Mouse (Mus musculus) heart, embryonic 12.5 days (tissue): ENCODE results near the gene Swt1. TPM values are rescaled to one million over a fixed set of nuclear protein-coding genes. Genes with fewer than 3 reads are reported as not detected.

ENCODE experiments used
- ATAC-seq: fragments of 200-750 bp; cut with Nextera tagmentation; 2 replicates; pipeline ENCODE4 v1.8.0; 2017; ENCODE audit warnings: moderate TSS enrichment, moderate library complexity; ENCODE audit not compliant: insufficient number of reproducible peaks, low FRiP score
- H3K27ac ChIP-seq: fragments of 300-500 bp; sonication (generic); 2 replicates; pipeline ENCODE4 v1.5.1; 2016; ENCODE audit warnings: mild to moderate bottlenecking, moderate library complexity; ENCODE audit not compliant: poor library complexity, severe bottlenecking
- H3K27me3 ChIP-seq: fragments of 300-500 bp; sonication (generic); replicated peaks from 2 replicates; pipeline ENCODE4 v1.6.1; 2016; ENCODE audit warnings: mild to moderate bottlenecking, moderate library complexity
- H3K36me3 ChIP-seq: fragments of 300-500 bp; sonication (generic); 2 replicates; pipeline ENCODE4 v1.6.1; 2016; ENCODE audit warnings: mild to moderate bottlenecking, moderate library complexity
- H3K4me1 ChIP-seq: fragments of 300-500 bp; sonication (generic); replicated peaks from 2 replicates; pipeline ENCODE4 v1.6.1; 2016; ENCODE audit warnings: mild to moderate bottlenecking
- H3K4me2 ChIP-seq: fragments of 300-500 bp; sonication (generic); 2 replicates; pipeline ENCODE4 v1.6.1; 2016; ENCODE audit warnings: mild to moderate bottlenecking, moderate library complexity
- H3K4me3 ChIP-seq: fragments of 300-500 bp; sonication (generic); 2 replicates; pipeline ENCODE4 v1.5.1; 2016; ENCODE audit warnings: mild to moderate bottlenecking
- H3K9ac ChIP-seq: fragments of 300-500 bp; sonication (generic); 2 replicates; pipeline ENCODE4 v1.6.1; 2016; ENCODE audit warnings: mild to moderate bottlenecking, moderate library complexity
- H3K9me3 ChIP-seq: fragments of 300-500 bp; sonication (generic); replicated peaks from 2 replicates; pipeline ENCODE4 v1.6.1; 2016; ENCODE audit warnings: mild to moderate bottlenecking, moderate library complexity
- WGBS: fragments of 180-500 bp; shearing (Covaris S2); methylation state at CpG from one replicate; pipeline ENCODE4 v1.1.7; 2016; 5-methylcytosine and 5-hydroxymethylcytosine counted together
- polyA plus RNA-seq: library from polyadenylated mRNA; unstranded; fragments of >200 nt; fragmentation: Nextera tagmentation; extraction: Ambion mirVana; gene quantifications from 2 replicates; pipeline ENCODE4 v1.2.1, GENCODE M21; 2016

Gene Swt1
- polyA plus RNA-seq, 1 experiment from 2014 or later: 26.4 TPM

GRCm38 (mm10) chr1:151429316-151429715 lies 1.1 kb upstream of the Swt1 start:
- Histone ChIP-seq H3K9ac (peak overlapping the region; percentile 95), H3K27ac (peak overlapping the region; percentile 96), H3K4me2 (peak overlapping the region; percentile 80), H3K4me3 (peak overlapping the region; percentile 91), H3K9me3 (no peaks in the 10 kb centered on the region), H3K4me1 (peaks cover 12% of the 10 kb centered on the region), H3K36me3 (peaks cover 11% of the 10 kb centered on the region), H3K27me3 (no peaks in the 10 kb centered on the region)
- WGBS: 39% methylated on average over 9 of the region's 9 CpGs
- no peak for ATAC-seq

- H3K27ac ChIP-seq: peak overlapping the region; percentile 72
- peak overlapping the region; percentile 91 for H3K4me3 ChIP-seq
- peaks cover 12% of the 10 kb centered on the region for H3K4me1 ChIP-seq
- H3K9ac ChIP-seq: peak overlapping the region; percentile 85
- H3K36me3 ChIP-seq: peaks cover 3% of the 10 kb centered on the region; the same call in 1 of the 2 replicates
- H3K27me3 ChIP-seq: no peaks in the 10 kb centered on the region
- H3K9me3 ChIP-seq: no peaks in the 10 kb centered on the region
- ATAC-seq: peak; percentile 62
- peak overlapping the region; percentile 80 for H3K4me2 ChIP-seq
- under 1% methylated on average over 26 of the region's 26 CpGs for WGBS
Measured at GRCm38 (mm10) chr1:151427888-151428262, 380 bp downstream of the Swt1 start.

GRCm38 (mm10) chr1:151426947-151427600 lies 1.2 kb downstream of the Swt1 start:
- H3K9ac ChIP-seq: peak overlapping the region; percentile 85
- peak overlapping the region; percentile 80 for H3K4me2 ChIP-seq
- peak overlapping the region; percentile 91 for H3K4me3 ChIP-seq
- H3K27ac ChIP-seq: peak overlapping the region; percentile 51
- H3K4me1 ChIP-seq: peaks cover 12% of the 10 kb centered on the region
- H3K36me3 ChIP-seq: peaks cover 4% of the 10 kb centered on the region
- no peak for ATAC-seq
- H3K27me3 ChIP-seq: no peaks in the 10 kb centered on the region
- H3K9me3 ChIP-seq: no peaks in the 10 kb centered on the region
- WGBS: 8% methylated on average over 7 of the region's 7 CpGs

GRCm38 (mm10) chr1:151422178-151422577 lies 6.1 kb downstream of the Swt1 start:
- H3K4me3 ChIP-seq: no peak overlapping the region
- 54% methylated on average over 3 of the region's 3 CpGs for WGBS
- no peaks in the 10 kb centered on the region for H3K9me3 ChIP-seq
- H3K27me3 ChIP-seq: no peaks in the 10 kb centered on the region
- no peak overlapping the region for H3K9ac ChIP-seq
- ATAC-seq: no peak
- H3K36me3 ChIP-seq: peaks cover 25% of the 10 kb centered on the region
- no peak overlapping the region for H3K4me2 ChIP-seq
- H3K4me1 ChIP-seq: peaks cover 5% of the 10 kb centered on the region
- H3K27ac ChIP-seq: no peak overlapping the region

GRCm38 (mm10) chr1:151409827-151410226 lies 18.4 kb downstream of the Swt1 start:
- Histone ChIP-seq H3K36me3 (peaks cover 27% of the 10 kb centered on the region), H3K4me2 (no peak overlapping the region), H3K9ac (no peak overlapping the region), H3K9me3 (no peaks in the 10 kb centered on the region), H3K27ac (no peak overlapping the region), H3K27me3 (no peaks in the 10 kb centered on the region), H3K4me3 (no peak overlapping the region), H3K4me1 (no peaks in the 10 kb centered on the region)
- no peak for ATAC-seq
- WGBS: 77% methylated on average over 3 of the region's 3 CpGs

GRCm38 (mm10) chr1:151390029-151390428 lies 38.2 kb downstream of the Swt1 start:
- no peak for ATAC-seq
- H3K4me1 ChIP-seq: no peaks in the 10 kb centered on the region
- no peaks in the 10 kb centered on the region for H3K27me3 ChIP-seq
- no peaks in the 10 kb centered on the region for H3K9me3 ChIP-seq
- H3K27ac ChIP-seq: no peak overlapping the region
- no peak overlapping the region for H3K9ac ChIP-seq
- no peak overlapping the region for H3K4me2 ChIP-seq
- H3K4me3 ChIP-seq: no peak overlapping the region
- peaks cover 23% of the 10 kb centered on the region for H3K36me3 ChIP-seq
- 100% methylated on average over 1 of the region's 1 CpGs for WGBS

GRCm38 (mm10) chr1:151377353-151377752 lies 50.9 kb downstream of the Swt1 start:
- Histone ChIP-seq H3K9ac (no peak overlapping the region), H3K36me3 (peaks cover 23% of the 10 kb centered on the region), H3K4me2 (no peak overlapping the region), H3K9me3 (no peaks in the 10 kb centered on the region), H3K27ac (no peak overlapping the region), H3K4me3 (no peak overlapping the region), H3K4me1 (0 out of 2 replicates have a peak, but pooled peaks cover 2% of the 10 kb centered on the region), H3K27me3 (no peaks in the 10 kb centered on the region)
- ATAC-seq: no peak
- WGBS: 86% methylated on average over 3 of the region's 3 CpGs

- H3K27ac ChIP-seq: no peak overlapping the region
- no peak overlapping the region for H3K9ac ChIP-seq
- no peaks in the 10 kb centered on the region for H3K9me3 ChIP-seq
- H3K27me3 ChIP-seq: no peaks in the 10 kb centered on the region
- H3K4me2 ChIP-seq: no peak overlapping the region
- peaks cover 34% of the 10 kb centered on the region for H3K36me3 ChIP-seq
- WGBS: 97% methylated on average over 1 of the region's 1 CpGs
- peaks cover 3% of the 10 kb centered on the region for H3K4me1 ChIP-seq
- no peak overlapping the region for H3K4me3 ChIP-seq
- no peak for ATAC-seq
Measured at GRCm38 (mm10) chr1:151372823-151373222, 55.4 kb downstream of the Swt1 start.

- Histone ChIP-seq H3K27ac (peak overlapping the region; percentile 83), H3K36me3 (peaks cover 38% of the 10 kb centered on the region), H3K4me3 (no peak overlapping the region), H3K4me1 (peaks cover 3% of the 10 kb centered on the region), H3K27me3 (no peaks in the 10 kb centered on the region), H3K9ac (no peak overlapping the region), H3K4me2 (peak overlapping the region; percentile 24; the same call in 1 of the 2 replicates), H3K9me3 (no peaks in the 10 kb centered on the region)
- WGBS: 35% methylated on average over 5 of the region's 5 CpGs
- ATAC-seq: peak; percentile 58
Measured at GRCm38 (mm10) chr1:151371543-151371942, 56.7 kb downstream of the Swt1 start.

- no peak for ATAC-seq
- WGBS: 71% methylated on average over 3 of the region's 3 CpGs
- H3K4me2 ChIP-seq: no peak overlapping the region
- peaks cover 3% of the 10 kb centered on the region for H3K4me1 ChIP-seq
- no peaks in the 10 kb centered on the region for H3K27me3 ChIP-seq
- H3K36me3 ChIP-seq: peaks cover 44% of the 10 kb centered on the region
- H3K9ac ChIP-seq: no peak overlapping the region
- no peak overlapping the region for H3K4me3 ChIP-seq
- no peaks in the 10 kb centered on the region for H3K9me3 ChIP-seq
- H3K27ac ChIP-seq: no peak overlapping the region
Measured at GRCm38 (mm10) chr1:151370573-151370972, 57.7 kb downstream of the Swt1 start.

- Histone ChIP-seq H3K27ac (no peak overlapping the region), H3K4me3 (no peak overlapping the region), H3K4me2 (no peak overlapping the region), H3K27me3 (no peaks in the 10 kb centered on the region), H3K36me3 (peaks cover 62% of the 10 kb centered on the region), H3K4me1 (peaks cover 3% of the 10 kb centered on the region), H3K9me3 (no peaks in the 10 kb centered on the region), H3K9ac (no peak overlapping the region)
- 93% methylated on average over 3 of the region's 3 CpGs for WGBS
- no peak for ATAC-seq
Measured at GRCm38 (mm10) chr1:151368444-151368843, 59.8 kb downstream of the Swt1 start.
